Mouse (Mus musculus) megakaryocyte, embryonic 14.5 days (primary cell): ENCODE measurements around the gene Sost.

Source experiments
- FLI1 ChIP-seq: IDR thresholded peaks from 2 replicates; pipeline ENCODE4 v1.6.1; 2012; ENCODE audit warnings: low read length, inconsistent platforms, mixed read lengths
- GATA1 ChIP-seq: IDR thresholded peaks from 3 replicates; pipeline ENCODE4 v1.6.1; 2012; ENCODE audit warnings: mixed read lengths, low read length, inconsistent platforms, borderline replicate concordance

DNA sequence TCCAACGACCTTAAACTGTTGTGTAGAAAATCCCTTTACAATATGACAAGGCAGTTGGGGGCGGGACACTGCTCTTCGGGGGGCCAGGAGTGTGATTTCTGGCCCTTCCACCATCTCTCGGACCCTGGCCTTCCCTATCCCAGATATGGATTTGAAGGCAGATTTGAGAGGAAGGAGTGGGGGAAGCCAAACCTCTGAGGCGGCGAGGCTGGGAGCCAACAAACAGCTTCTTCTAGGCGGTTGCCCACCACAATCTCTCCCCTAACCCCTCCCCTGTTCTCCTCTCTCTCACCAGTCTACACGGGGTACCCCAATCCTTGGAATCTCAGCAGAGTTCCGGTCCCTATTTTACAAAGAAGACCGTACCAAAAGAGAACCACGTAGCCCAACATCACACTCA is 3.8 kb downstream of the Sost start:
- TF ChIP-seq GATA1 (no peak), FLI1 (no peak)
